Mouse (Mus musculus) gastrocnemius, adult 8-10 months (tissue): ENCODE measurements around the gene Aldh3b3. TPM values are rescaled to one million over a fixed set of nuclear protein-coding genes. Genes with fewer than 3 reads are reported as not detected.

ENCODE experiments used
- DNase-seq, 2 experiments: peaks; one replicate each; pipeline ENCODE4 v3.0.0; 2022; ENCODE audit warnings: low spot score in 2 of 2
- total RNA-seq, 4 experiments: library from RNA; stranded (reverse); gene quantifications; 2 replicates each; pipeline ENCODE4 v1.2.4; 2022

The Aldh3b3 gene
- total RNA-seq, 4 experiments from 2014 or later: not detected

DNA sequence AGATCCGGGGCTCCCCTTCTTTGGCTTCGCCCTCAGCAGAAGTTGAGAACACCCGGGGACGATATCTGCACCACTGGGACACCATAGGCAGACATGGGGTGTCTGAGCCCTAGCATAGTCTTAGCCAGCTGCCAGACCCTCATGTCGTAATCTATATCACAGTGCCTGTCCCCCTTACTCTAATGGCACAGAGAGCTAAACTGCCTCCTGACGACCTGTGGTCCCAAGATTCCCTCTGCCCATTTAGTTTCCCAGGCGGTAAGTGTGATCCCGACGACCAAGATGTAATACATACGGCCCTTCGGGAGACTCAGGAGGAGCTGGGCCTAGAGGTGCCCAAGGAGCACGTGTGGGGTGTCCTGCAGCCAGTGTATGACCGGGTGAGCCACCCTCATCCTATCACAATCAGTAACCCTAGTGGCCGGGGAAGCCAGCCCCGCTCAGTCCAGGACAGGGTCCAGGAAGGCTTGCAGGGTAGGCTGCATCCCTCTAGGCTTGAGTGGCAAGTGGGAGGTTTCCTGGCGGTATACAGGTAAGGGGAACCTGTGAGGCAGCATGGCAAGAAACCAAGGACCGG, 42.6 kb downstream of the Aldh3b3 start:
- no peak for DNase-seq

- DNase-seq: no peak
Measured at GRCm38 (mm10) chr19:4001752-4002151, 43.3 kb downstream of the Aldh3b3 start.

DNA sequence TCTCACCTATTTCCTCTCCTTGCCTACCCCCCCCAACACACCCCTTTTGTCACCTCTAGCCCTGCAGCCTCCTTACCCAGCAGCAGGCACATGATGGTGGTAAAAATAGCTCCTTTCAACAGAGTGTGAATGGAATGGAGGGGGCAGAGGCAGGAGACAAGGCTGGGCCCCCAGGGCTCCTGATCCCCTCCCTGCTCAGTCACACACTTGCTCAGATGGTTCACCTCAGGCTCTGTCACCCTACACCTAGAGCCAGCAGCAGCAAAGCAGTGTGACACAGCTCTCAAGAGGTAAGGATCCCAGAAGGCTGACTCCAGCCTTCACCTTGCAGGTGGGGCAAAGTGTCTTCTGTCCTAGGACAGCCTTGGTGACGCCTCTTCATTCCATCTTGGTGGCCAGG, 44.7 kb downstream of the Aldh3b3 start, which contains the start of gene Doc2g:
Gene Doc2g (plus strand): TSS at position 202 of the 400 bp plus-strand sequence.
- no peak for DNase-seq

- DNase-seq: no peak
Measured at GRCm38 (mm10) chr19:4003641-4004040, 45.2 kb downstream of the Aldh3b3 start.

- DNase-seq: no peak
Measured at GRCm38 (mm10) chr19:4004331-4004730, 45.9 kb downstream of the Aldh3b3 start.

- no peak for DNase-seq
Measured at GRCm38 (mm10) chr19:4005091-4005490, 46.6 kb downstream of the Aldh3b3 start.

DNA sequence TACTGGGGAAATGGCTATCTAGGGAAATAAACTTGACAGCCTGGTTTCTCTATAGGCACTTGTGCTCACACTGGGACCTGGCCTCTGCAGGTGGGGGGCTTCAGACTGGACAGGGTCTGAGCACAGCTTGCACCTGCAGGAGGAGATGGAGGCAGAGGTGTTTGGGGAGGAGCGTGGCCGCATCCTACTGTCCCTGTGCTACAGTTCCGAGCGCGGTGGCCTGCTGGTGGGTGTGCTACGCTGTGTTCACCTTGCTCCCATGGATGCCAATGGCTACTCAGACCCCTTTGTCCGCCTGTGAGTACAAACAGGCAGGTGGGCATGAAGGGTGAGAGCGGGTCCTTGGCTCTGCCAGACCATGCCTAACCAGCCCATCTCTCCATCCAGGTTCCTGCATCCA, 47.5 kb downstream of the Aldh3b3 start:
- DNase-seq: no peak

DNA sequence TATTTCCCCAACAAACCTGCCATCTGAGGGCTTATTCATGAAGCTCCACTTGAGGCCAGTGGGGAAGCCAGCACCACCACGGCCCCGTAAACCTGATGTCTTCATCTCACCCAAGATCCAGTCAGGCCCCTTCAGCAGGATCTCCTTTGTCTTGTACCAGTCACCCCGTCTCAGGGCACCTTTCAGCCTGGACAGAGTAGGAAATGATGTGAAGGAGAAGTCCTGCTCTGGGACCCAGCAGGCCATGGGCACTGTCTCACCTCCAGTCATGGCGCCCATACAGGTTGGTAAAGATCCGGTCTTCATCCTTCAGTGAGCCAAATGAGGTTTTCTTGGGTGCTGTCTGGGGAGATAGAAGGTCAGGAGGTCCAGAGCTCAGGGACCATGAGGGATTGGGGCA, 52.6 kb downstream of the Aldh3b3 start:
- DNase-seq: no peak

- DNase-seq: peak; percentile 95 to 97
Measured at GRCm38 (mm10) chr19:4012432-4013022, 54.1 kb downstream of the Aldh3b3 start, which contains the start of gene Ndufv1. Gene Ndufv1 (minus strand): TSS chr19:4012806.

- no peak for DNase-seq
Measured at GRCm38 (mm10) chr19:4013066-4013465, 54.6 kb downstream of the Aldh3b3 start.

- no peak for DNase-seq
Measured at GRCm38 (mm10) chr19:4014802-4015201, 56.4 kb downstream of the Aldh3b3 start.

GRCm38 (mm10) chr19:4015635-4016034, 57.2 kb downstream of the Aldh3b3 start:
- no peak for DNase-seq

DNA sequence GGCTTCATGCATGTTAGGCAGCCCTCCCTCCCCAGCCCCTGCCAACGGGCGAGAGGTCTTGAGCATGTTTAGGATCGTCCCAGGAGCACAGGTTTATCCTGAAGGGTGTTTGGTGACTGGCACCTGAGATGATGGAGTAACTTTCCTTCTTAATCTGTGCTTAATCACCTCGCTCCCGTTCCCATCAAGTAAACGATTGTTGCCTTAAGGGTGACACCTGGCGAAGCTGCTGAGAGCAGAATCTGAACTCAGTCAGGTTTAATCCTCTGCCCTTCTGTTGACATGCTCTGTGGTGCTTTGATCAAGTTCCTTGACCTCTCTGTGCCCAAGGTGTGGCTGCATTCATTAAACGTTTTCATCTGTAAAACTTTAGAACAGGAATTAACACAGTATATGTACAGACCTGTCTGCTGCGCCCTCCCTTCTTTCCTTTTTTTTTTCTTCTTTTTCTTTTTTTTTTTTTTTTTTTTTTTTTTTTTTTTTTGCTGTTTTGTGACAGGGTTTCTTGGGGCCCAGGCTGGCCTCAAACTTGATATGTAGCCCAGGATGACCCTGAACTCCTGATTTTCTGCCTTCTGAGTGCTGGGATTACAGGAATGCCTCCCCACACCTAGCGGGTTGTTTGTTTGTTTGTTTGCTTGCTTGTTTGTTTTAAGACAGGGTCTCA, 59.6 kb downstream of the Aldh3b3 start:
- DNase-seq: no peak

GRCm38 (mm10) chr19:4018743-4019583, 60.5 kb downstream of the Aldh3b3 start:
- peak; percentile 75 to 82 for DNase-seq

Other genes starting within 250 kb of the Aldh3b3 start
- 10 to 100 TPM; 15.5 to 21.3 (median 18.6) TPM for gene Kmt5b, start 191.2 kb upstream of the Aldh3b3 start, total RNA-seq
- gene Chka, start 106.9 kb upstream of the Aldh3b3 start, total RNA-seq: 1 to 10 TPM in 3 of 4 experiments, under 1 TPM in 1; 0.97 to 1.6 (median 1.2) TPM
- gene Tcirg1, start 51.5 kb upstream of the Aldh3b3 start, total RNA-seq: 1 to 10 TPM; 2.2 to 5.1 (median 3.0) TPM
- 100 to 1,000 TPM; 222 to 255 (median 235) TPM for gene Ndufs8, start 45.9 kb upstream of the Aldh3b3 start, total RNA-seq
- 1 to 10 TPM; 1.0 to 2.6 (median 1.3) TPM for gene Aldh3b1, start 28.8 kb upstream of the Aldh3b3 start, total RNA-seq
- 1 to 10 TPM; 3.2 to 4.5 (median 3.5) TPM for gene Unc93b1, start 23.5 kb upstream of the Aldh3b3 start, total RNA-seq
- under 1 TPM in 3 of 4 experiments, not detected in 1; 0.19 to 0.62 (median 0.52) TPM for gene Aldh3b2, start 13.7 kb downstream of the Aldh3b3 start, total RNA-seq
- 1 to 10 TPM; 1.1 to 1.7 (median 1.5) TPM for gene Acy3, start 27.9 kb downstream of the Aldh3b3 start, total RNA-seq
- gene Tbx10, start 34.1 kb downstream of the Aldh3b3 start, total RNA-seq: under 1 TPM in 1 of 4 experiments, not detected in 3; 0.16 TPM
- gene Nudt8, start 41.9 kb downstream of the Aldh3b3 start, total RNA-seq: 10 to 100 TPM; 19.0 to 24.8 (median 22.8) TPM
- gene Gm49405, start 42.0 kb downstream of the Aldh3b3 start, total RNA-seq: under 1 TPM; 0.12 to 0.39 (median 0.15) TPM
- 1 to 10 TPM in 1 of 4 experiments, under 1 TPM in 3; 0.36 to 1.2 (median 0.73) TPM for gene Doc2g, start 44.7 kb downstream of the Aldh3b3 start, total RNA-seq
- 100 to 1,000 TPM; 435 to 477 (median 462) TPM for gene Ndufv1, start 54.2 kb downstream of the Aldh3b3 start, total RNA-seq
- gene Gstp1, start 79.3 kb downstream of the Aldh3b3 start, total RNA-seq: 100 to 1,000 TPM; 411 to 453 (median 419) TPM
- 100 to 1,000 TPM; 240 to 258 (median 250) TPM for gene Gstp2, start 87.4 kb downstream of the Aldh3b3 start, total RNA-seq
- not detected for gene Gstp3, start 100.9 kb downstream of the Aldh3b3 start, total RNA-seq
- not detected for gene Cabp2, start 122.9 kb downstream of the Aldh3b3 start, total RNA-seq
- 10 to 100 TPM; 14.0 to 20.3 (median 18.0) TPM for gene Cdk2ap2, start 138.5 kb downstream of the Aldh3b3 start, total RNA-seq
- 1 to 10 TPM; 1.1 to 3.3 (median 2.4) TPM for gene Pitpnm1, start 141.4 kb downstream of the Aldh3b3 start, total RNA-seq
- 10 to 100 TPM; 85.7 to 96.3 (median 90.3) TPM for gene Aip, start 167.2 kb downstream of the Aldh3b3 start, total RNA-seq
- not detected for gene Gpr152, start 181.1 kb downstream of the Aldh3b3 start, total RNA-seq
- not detected for gene Cabp4, start 185.4 kb downstream of the Aldh3b3 start, total RNA-seq
- gene Coro1b, start 190.0 kb downstream of the Aldh3b3 start, total RNA-seq: 10 to 100 TPM; 10.4 to 13.2 (median 11.6) TPM
- gene Ptprcap, start 195.0 kb downstream of the Aldh3b3 start, total RNA-seq: under 1 TPM in 2 of 4 experiments, not detected in 2; 0.27 to 0.38 TPM
- gene Rps6kb2, start 204.7 kb downstream of the Aldh3b3 start, total RNA-seq: 10 to 100 TPM; 18.6 to 28.4 (median 25.7) TPM
- 10 to 100 TPM; 23.8 to 33.0 (median 24.9) TPM for gene Carns1, start 216.8 kb downstream of the Aldh3b3 start, total RNA-seq
- gene Tbc1d10c, start 232.6 kb downstream of the Aldh3b3 start, total RNA-seq: 1 to 10 TPM; 6.6 to 8.6 (median 7.9) TPM
- gene Ppp1ca, start 233.4 kb downstream of the Aldh3b3 start, total RNA-seq: 100 to 1,000 TPM; 198 to 243 (median 235) TPM
- 1 to 10 TPM; 1.7 to 3.6 (median 2.3) TPM for gene Rad9a, start 243.0 kb downstream of the Aldh3b3 start, total RNA-seq